Mouse (Mus musculus): Measurements from ENCODE around the gene App.

GRCm38 (mm10) chr16:85147440-85147839 is 26.1 kb downstream of the App start:
- TF ChIP-seq CTCF (IDR thresholded peaks at IDR 0.05; ENCODE audit: low read depth, low read length) (no peak), POLR2A (IDR thresholded peaks at IDR 0.05; ENCODE audit: extremely low read depth, insufficient read depth, low read length) (no peak)

Measured in liver, adult 2 months (tissue).